Mouse (Mus musculus): ENCODE measurements at regions not wholly inside any gene's neighbourhood (a gene's known extent, or its start where the extent isn't known, plus 50 kb on each side); places are given as distances from the start of the nearest gene placed in this dataset.

GRCm38 (mm10) chr16:53282014-53282413 lies 828.1 kb upstream of the Alcam start:
- TF ChIP-seq ZNF384 (IDR thresholded peaks at IDR 0.05; ENCODE audit: low read depth, low read length) = no peak
- no peak for TF ChIP-seq ZC3H11A (IDR thresholded peaks at IDR 0.05; ENCODE audit: borderline replicate concordance, low read depth, low read length)
- TF ChIP-seq HCFC1 (IDR thresholded peaks at IDR 0.05; ENCODE audit: borderline replicate concordance, insufficient read depth, low read length) = no peak
- no peak for TF ChIP-seq MAFK (IDR thresholded peaks at IDR 0.05; ENCODE audit: insufficient read depth, low read depth, low read length)

Data from ES-E14 (cell line).